Mouse (Mus musculus) adrenal gland, adult (tissue): ENCODE results near the gene Trim47.

Experiments
- DNase-seq, 2 experiments: peaks; one replicate each; pipeline ENCODE4 v3.0.0; 2022 to 2023; ENCODE audit warnings: low spot score in 1 of 2; ENCODE audit not compliant: inconsistent age in 2 of 2

Trim47 gene

GRCm38 (mm10) chr11:116127156-116127980, at the start of gene Trim47:
TSS of gene Trim47 (minus strand) at chr11:116127210.
- DNase-seq: peak; percentile 86 to 93

GRCm38 (mm10) chr11:116176010-116176409, 49.0 kb upstream of the Trim47 start:
- peak in 1 of 2 experiments; percentile 78 for DNase-seq

GRCm38 (mm10) chr11:116174775-116175448, 47.9 kb upstream of the Trim47 start:
- peak in 1 of 2 experiments; percentile 84 for DNase-seq

GRCm38 (mm10) chr11:116171959-116172358, 44.9 kb upstream of the Trim47 start:
- peak in 1 of 2 experiments; percentile 52 for DNase-seq

DNA sequence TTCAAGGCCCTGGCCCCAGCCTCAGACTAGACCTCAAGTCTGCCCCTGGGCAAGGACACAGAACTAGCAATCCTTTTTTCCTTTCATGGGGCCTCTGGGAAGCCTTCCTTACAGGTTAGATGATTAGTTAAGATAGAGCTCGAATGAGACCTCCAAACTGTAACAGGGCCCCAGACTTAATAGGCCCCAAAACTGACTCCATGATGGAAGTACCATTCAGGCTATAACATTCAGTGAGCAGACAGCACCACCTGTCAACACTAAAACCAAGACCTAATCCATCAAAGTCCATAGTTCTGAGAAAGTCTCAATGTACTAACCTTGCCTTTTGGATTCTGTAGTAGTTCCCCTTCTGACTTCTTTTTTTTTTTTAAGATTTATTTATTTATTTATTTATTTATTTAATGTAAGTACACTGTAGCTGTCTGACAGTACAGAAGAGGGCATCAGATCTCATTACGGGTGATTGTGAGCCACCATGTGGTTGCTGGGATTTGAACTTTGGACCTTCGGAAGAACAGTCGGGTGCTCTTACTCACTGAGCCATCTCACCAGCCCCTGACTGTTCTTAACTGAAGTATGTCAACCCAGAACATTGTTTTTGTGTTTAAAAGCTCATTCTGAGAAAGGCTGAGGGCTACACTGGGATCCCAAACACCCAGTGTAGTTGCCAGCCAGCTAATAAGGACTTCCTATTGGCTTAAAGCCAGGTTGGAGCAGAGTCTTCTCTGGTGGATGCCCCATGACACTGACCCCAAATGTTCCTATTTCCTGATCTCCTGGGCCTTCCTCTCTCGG, 43.2 kb upstream of the Trim47 start:
- DNase-seq: no peak

DNA sequence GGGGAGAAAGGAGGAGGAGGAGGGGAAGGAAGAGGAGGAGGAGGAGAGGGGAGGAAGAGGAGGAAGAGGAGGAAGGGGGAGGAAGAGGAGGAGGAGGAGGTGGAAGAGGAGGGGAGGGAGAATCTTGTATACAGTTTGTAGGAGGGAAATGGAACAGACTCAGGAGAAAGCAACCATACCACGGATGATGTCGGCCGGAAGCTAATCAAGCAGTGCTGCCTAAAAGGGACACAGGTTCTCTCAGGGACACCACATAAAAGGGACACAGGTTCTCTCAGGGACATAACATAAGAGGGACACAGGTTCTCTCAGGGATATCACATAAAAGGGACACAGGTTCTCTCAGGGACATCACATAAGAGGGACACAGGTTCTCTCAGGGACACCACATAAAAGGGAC, 42.2 kb upstream of the Trim47 start:
- no peak for DNase-seq

DNA sequence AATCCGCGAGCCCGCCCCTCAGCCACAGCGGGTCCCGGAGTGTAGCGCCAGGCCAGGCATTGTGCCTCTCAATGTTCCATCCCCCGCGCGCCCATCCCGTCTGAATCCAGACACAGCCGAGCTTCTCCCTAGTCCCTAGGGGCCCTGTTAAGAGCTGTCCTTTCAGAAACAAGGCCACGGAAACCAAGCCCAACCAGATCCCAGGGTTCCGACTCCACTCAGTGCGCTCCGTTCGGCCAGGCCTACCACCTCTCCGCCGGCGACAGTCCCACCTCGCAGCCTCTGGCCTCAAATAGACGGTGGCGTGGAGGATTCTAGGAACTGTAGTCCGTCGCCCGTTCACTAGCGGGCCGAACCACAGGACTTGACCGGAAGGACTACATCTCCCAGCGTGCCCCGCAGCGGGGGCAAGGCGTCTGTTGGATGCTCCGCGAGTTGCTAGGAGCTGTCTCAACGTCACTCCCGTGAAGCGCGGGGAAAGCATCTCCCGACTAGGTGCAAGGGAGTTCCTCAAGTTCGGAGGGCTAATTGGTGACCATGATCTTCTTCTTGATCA, 41.0 kb upstream of the Trim47 start, which contains the start of gene Fbf1:
Gene Fbf1 (minus strand): TSS at position 283 of the 556 bp plus-strand sequence.
- peak; percentile 95 to 97 for DNase-seq

- no peak for DNase-seq
These were observed 40.2 kb upstream of the Trim47 start for GRCm38 (mm10) chr11:116167232-116167631.

GRCm38 (mm10) chr11:116163002-116163401, 36.0 kb upstream of the Trim47 start:
- no peak for DNase-seq

DNA sequence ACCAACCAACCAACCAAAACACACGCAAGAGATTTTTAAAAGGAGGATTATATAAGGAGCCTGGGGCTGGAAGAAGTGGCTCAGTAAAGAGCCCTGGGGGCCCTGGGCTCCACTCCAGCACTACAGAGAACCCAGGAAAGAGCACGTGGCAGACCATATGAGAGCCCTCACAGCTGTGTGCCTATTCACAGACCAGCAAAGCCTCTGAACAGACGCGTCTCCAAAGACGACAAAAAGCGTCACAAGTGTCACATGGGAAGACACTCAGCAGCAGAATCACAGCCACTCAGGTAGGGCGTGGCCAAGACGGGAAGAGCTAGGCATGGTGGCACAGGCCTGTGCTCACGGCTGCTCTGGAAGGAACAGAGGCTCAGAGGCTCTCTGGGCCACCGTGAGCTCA, 35.1 kb upstream of the Trim47 start:
- no peak for DNase-seq

DNA sequence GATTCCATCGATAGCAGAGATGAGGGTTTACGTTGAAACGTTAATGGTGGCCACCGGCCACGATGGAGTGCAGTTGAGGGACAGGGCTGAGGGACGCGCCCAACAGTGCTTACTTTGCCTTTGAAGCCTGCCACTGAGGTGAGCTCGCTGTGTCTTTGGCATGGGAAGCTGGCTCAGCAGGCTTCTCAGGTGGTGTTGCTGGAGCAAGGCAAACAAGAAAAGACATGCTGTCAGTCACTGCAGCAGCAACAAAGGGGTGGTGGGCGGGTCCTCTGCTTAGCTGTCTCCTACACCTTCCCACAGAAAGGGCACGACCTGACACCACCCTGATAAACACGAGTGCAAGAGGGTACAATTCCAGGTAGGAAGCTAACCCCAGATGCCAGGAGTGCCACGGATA, 34.3 kb upstream of the Trim47 start:
- DNase-seq: no peak

DNA sequence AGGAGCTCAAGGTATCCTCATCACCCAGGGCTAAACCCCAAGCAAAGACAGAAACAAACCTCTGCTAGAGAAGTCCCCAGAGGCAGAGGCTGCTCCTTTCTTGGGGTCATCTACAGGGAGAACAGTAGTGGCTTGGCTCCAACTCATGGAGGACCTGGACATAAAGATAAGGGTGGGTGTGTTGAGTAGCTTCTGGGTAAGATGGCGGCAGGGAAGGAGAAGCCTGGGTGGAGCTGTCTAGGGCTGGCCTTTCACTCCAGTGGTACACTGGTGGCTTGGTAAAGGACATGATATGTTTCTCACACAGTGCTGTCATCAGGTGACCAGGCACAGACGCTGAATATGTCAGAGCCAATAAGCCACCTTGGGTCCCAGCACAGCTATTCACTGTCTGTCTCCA, 23.9 kb upstream of the Trim47 start:
- DNase-seq: no peak

DNA sequence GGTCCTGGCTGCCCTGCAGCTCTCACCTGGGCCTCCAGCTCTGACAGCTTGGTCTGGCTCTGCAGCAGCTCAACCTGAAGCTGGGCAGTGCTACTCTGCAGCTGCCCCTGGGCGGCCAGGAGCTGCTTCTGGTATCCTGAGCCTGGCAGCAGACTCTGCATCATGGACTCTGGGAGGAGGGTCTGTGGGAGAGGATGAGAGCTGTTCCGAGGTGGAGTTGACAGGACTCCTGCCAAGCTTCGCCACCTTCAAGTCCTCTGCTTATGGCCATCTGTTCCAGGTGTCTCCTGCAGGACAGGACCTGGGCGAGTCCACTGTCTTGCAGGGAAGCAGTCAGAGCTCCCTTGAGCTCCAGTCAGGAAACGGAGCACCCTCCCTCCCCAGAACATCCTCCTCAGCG, 22.3 kb upstream of the Trim47 start:
- DNase-seq: no peak

DNA sequence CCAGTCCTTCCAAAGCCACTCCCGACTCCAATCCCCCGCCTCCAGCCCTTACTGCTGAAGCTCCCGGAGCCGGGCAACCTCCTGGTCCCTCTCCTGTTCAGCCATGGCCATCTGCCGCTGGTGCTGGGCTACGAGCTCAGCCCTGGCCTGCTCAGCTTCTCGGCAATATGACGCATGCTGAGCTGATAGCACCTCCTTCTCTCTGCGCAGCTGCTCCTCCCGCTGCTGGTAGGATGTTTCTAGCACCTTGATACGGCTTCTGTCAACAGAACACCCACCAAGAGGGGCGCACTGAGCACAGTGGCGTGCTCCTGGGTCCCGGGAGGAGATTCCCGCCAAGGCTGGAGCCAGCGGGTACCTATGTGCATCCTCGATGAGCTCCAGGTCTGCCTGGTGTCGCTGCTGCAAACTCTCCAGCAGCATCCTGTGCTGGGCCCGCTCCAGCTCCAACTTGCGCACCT, 21.8 kb upstream of the Trim47 start:
- DNase-seq: no peak

DNA sequence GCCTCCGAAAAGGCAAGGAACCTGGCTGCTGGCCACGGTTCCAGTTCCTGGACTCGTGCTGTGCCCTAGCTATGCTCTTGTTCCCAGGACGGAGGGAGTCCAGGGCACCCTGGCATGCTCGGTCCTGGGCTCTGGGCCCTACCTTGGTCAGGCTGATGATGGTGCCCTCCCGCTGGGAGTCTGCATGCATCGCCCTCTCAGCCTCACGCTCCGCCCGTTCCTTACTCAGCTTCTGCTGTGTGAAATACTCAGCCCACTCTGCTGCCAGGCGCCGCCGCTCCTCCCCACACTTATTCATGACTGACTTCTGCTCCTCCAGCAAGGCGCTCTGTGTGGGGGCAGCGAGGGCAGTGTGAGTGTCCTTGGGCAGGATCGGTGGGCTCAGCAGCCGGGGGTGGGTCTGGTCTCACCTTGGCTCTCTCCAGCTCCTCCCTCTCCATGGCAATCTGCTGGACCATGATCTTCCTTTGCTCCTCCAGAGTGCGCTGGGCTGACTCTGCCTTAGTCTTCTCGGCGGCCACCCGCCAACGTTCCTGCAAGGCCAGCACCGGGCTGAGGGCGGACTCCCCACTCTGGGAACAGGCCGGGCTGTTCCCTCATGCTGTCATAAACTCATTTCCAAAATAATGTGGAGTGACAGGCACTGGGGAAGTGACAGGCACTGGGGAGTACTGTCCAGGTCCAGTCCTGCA, 19.4 kb upstream of the Trim47 start:
- no peak for DNase-seq

DNA sequence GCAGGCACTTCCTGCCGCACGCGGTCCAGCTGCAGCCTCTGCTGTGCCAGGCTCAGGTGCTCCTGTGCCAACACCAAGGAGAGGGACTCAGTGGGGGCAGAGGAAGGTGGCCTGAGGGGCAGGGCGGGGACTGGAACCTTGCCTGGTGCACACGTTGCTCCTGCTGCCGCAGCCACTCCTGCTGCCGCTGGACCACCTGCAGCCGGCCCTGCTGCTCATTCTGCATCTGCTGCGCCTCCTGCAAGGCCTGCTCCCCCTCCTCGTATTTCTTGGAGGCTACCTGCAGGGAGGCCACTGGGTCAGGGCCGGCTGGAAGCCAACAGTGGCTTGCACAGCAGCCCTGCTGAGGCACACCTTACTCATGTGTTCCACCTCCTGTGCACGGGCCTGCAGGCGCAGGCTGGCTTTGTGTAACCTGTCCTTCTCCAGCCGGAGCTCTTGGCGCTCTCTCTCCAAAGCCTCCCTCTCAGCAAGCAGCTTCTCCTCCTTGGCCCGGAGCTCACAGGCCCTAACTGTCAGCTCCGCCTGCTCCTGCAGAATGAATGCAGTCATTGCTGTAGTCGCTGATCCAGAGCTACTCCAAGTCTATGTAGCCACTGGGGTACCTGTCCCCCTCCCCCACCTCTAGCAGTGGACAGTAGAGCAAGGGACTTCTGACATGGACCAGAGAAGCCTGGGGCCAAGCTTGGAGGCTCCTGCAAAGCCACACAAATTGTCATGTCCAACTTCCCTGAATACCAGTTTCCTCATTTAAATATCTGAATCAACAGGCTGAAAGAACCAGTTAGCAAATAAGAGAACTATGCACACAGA, 18.7 kb upstream of the Trim47 start:
- DNase-seq: no peak

DNA sequence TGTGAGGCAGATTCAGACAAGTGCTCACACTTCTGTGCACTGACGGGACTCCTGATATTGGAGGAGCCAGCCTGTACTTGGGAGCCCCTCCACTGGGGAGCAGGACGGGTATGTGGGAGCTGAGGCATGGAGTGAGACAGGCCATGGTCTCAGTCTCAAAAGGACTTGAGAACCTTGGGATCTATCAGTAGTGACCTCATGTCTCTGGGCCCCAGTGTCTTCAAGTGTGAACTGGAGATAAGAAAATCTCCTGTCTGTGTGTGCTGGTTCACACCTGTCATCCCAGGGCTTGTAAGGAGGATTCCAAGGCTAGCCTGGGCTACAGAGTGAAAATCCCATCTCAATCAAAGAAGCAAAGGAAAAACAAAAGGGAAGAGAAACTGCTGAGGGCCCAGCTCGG, 16.5 kb upstream of the Trim47 start:
- no peak for DNase-seq

- DNase-seq: peak; percentile 83 to 90
These were observed 15.4 kb upstream of the Trim47 start for GRCm38 (mm10) chr11:116142211-116142991.
